Mouse (Mus musculus): ENCODE measurements at regions not wholly inside any gene's neighbourhood (a gene's known extent, or its start where the extent isn't known, plus 50 kb on each side); places are given as distances from the start of the nearest gene placed in this dataset.
A peak's percentile ranks its signal among the peaks of the same experiment; 100 is the strongest.
"Not testable (repeated sequence)": the region's sequence is repeated elsewhere in the genome, so short reads cannot be mapped to it uniquely, and the experiment has no call there.

DNA sequence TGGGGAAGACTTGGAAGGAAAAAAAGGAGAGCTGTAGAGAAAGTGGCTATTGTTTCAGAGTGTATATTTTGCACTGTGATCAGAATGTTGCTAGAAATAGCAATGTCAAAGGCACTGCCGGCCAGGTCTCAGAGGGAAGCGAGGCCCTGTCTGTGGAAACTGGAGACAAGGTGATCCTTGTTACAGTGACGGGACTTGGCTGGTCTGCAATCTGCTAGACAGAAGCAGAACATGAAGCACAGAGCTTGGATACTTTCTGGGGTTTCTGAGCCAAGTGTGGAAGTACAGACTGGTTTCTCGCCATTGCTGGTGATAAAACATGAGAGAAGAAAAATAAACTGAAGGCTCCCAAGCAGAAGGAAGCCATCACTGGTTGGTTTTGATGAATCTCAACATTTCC, 198.3 kb upstream of the Slc7a14 start:
- Histone ChIP-seq H3K9me3 (no peaks in the 10 kb centered on the region), H3K4me3 (no peak overlapping the region), H3K4me2 (replicated peaks) (no peak overlapping the region), H3K4me1 (no peaks in the 10 kb centered on the region), H3K36me3 (no peaks in the 10 kb centered on the region), H3K27me3 (no peaks in the 10 kb centered on the region), H3K27ac (no peak overlapping the region), H3K9ac (no peak overlapping the region)
- ATAC-seq (ENCODE audit: low FRiP score, low read depth): no peak
- WGBS: 74% methylated on average over 4 of the region's 4 CpGs

DNA sequence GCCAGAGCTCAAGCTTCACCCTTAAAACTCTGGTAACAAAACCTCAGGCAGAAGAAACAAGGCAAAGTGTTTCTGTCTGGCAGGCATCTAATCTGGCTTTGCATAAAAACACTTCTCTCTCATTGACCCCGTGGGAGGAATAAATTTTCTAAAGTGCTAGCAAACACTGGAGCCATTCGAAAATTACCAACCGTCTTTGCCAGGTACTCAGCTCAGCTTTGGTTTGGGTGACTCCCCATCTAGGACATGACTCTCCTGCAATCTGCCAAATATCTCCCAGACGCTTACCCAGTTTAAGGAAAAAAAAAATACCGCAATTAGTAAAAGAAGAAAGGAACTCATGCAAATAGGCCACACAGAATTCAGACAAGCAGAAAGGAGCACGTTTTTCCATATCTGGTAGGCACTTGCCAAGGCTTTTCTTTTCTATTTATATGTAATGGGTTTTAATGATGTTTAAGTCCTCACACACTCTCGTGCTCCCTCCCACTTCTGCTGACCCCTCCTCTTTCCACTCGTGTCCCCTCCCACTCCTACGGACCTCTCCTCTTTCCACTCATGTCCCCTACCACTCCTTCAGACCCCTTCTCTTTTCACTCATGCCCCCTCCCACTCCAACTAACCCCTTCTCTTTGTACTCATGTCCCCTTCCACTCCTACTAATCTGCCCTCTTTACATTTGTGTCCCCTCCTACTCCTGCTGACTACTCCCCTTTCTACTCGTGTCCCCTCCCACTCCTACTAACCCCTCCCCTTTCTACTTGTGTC, 189.2 kb upstream of the Slc7a14 start:
- 68% methylated on average over 10 of the region's 10 CpGs for WGBS
- H3K9me3 ChIP-seq: no peaks in the 10 kb centered on the region
- no peak overlapping the region for H3K4me3 ChIP-seq
- H3K4me1 ChIP-seq: no peaks in the 10 kb centered on the region
- H3K27me3 ChIP-seq: no peaks in the 10 kb centered on the region
- H3K27ac ChIP-seq: no peak overlapping the region
- no peak overlapping the region for H3K4me2 ChIP-seq (replicated peaks)
- H3K9ac ChIP-seq: no peak overlapping the region
- H3K36me3 ChIP-seq: no peaks in the 10 kb centered on the region
- 0 out of 2 replicates have a peak, but pooled peaks have one; percentile 36 for ATAC-seq (ENCODE audit: low FRiP score, low read depth)

DNA sequence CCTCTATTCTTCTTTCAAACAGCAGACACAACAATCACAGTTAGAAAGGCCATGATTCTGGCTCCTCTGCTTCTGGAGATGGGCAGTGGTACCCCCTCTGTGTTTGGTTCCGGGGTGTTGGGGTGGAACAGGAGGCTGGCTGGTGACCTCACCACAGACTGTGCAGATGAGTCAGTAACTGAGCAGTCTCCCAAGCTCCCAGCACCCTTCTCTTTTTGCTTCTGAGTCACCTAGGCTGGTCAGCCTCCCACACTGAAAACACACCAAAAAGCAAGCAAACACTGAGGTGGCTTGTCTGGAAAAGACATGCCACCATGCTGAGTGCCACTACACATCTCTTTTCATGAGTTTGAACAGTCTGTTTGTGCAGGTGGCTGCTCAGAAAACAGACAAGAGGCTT, 185.1 kb upstream of the Slc7a14 start:
- WGBS: 100% methylated on average over 1 of the region's 1 CpGs
- ATAC-seq (ENCODE audit: low FRiP score, low read depth): no peak

GRCm38 (mm10) chr3:31494706-31495105, 184.5 kb upstream of the Slc7a14 start:
- no peak overlapping the region for H3K27ac ChIP-seq
- no peak overlapping the region for H3K9ac ChIP-seq
- ATAC-seq (ENCODE audit: low FRiP score, low read depth): no peak
- H3K4me3 ChIP-seq: no peak overlapping the region
- no peaks in the 10 kb centered on the region for H3K4me1 ChIP-seq
- H3K27me3 ChIP-seq: no peaks in the 10 kb centered on the region
- H3K9me3 ChIP-seq: no peaks in the 10 kb centered on the region
- no peaks in the 10 kb centered on the region for H3K36me3 ChIP-seq
- no peak overlapping the region for H3K4me2 ChIP-seq (replicated peaks)
- WGBS: 94% methylated on average over 1 of the region's 1 CpGs

More for the DNA sequence above, 185.1 kb upstream of the Slc7a14 start:
- no peaks in the 10 kb centered on the region for H3K36me3 ChIP-seq
- no peak overlapping the region for H3K9ac ChIP-seq
- no peaks in the 10 kb centered on the region for H3K4me1 ChIP-seq
- no peak overlapping the region for H3K4me3 ChIP-seq
- no peaks in the 10 kb centered on the region for H3K9me3 ChIP-seq
- no peak overlapping the region for H3K27ac ChIP-seq
- H3K4me2 ChIP-seq (replicated peaks): no peak overlapping the region
- H3K27me3 ChIP-seq: no peaks in the 10 kb centered on the region

DNA sequence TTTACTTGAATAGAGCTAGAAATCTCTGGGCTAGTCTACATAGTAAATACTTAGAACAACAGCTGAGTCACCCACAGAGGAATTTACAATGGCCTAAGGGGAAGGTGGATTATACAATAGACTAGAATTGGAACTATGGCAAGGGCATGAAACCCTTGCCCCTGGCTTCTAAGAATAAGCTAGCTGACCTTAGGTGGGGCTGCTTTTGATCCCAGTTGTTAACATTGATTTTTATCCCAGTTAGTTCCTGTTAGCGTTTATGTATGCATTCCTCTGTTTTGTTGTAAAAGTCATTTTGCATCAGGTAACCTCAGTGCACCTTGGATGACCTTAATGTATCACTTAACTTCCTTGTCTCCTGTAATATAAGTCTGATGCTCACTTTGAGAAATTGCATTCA, 181.6 kb upstream of the Slc7a14 start:
- not testable (repeated sequence) for H3K4me2 ChIP-seq (replicated peaks); H3K4me1 ChIP-seq; ATAC-seq (ENCODE audit: low FRiP score, low read depth); H3K27me3 ChIP-seq; H3K4me3 ChIP-seq; H3K27ac ChIP-seq; H3K36me3 ChIP-seq; H3K9ac ChIP-seq; H3K9me3 ChIP-seq
- WGBS: 78% methylated on average over 1 of the region's 1 CpGs

DNA sequence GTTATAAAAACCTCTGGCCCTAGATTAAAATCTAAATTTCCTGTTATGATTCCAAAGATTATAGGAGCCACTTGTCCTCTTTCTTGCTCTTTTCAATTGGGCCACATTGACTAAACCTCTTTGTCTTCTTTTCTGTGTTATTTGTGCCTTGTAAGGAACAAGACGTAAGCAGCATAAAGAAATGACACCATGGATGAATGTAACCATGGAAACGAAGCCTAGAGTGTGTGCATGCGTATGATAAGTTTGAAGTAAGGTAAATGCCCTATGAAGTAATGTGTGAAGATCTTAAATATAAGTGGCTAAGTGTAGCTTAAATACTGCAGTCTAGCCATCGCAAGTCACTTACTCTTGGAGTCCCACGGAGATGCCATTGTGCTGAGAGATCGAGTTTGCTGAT, 177.4 kb upstream of the Slc7a14 start:
- no peak overlapping the region for H3K9ac ChIP-seq
- H3K36me3 ChIP-seq: no peaks in the 10 kb centered on the region
- H3K27me3 ChIP-seq: no peaks in the 10 kb centered on the region
- H3K4me1 ChIP-seq: no peaks in the 10 kb centered on the region
- no peak overlapping the region for H3K4me2 ChIP-seq (replicated peaks)
- H3K27ac ChIP-seq: no peak overlapping the region
- H3K9me3 ChIP-seq: no peaks in the 10 kb centered on the region
- ATAC-seq (ENCODE audit: low FRiP score, low read depth): no peak
- no peak overlapping the region for H3K4me3 ChIP-seq
- 88% methylated on average over 6 of the region's 6 CpGs for WGBS

DNA sequence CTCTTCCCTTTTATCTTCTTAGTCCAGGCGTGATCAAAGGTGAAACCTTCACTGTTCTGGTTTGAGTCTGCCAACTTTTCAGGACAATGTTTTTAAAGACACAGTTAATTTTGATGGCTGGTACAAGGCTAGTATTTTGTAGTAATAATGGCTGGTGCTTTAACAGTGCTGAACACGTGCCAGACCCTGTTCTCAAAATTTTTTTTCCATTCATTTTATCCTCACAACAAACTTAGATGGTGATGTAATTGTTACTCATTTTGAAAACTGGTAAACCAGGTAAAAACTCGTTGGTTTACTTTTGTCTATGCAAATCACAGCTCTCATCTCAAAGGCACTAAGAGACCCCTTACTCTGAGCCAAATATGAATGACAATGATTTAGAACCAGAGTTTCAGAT, 171.8 kb upstream of the Slc7a14 start:
- H3K9ac ChIP-seq: no peak overlapping the region
- WGBS: 52% methylated on average over 3 of the region's 3 CpGs
- no peaks in the 10 kb centered on the region for H3K4me1 ChIP-seq
- ATAC-seq (ENCODE audit: low FRiP score, low read depth): no peak
- H3K27me3 ChIP-seq: no peaks in the 10 kb centered on the region
- H3K4me3 ChIP-seq: no peak overlapping the region
- no peaks in the 10 kb centered on the region for H3K36me3 ChIP-seq
- H3K4me2 ChIP-seq (replicated peaks): no peak overlapping the region
- H3K9me3 ChIP-seq: no peaks in the 10 kb centered on the region
- H3K27ac ChIP-seq: no peak overlapping the region

DNA sequence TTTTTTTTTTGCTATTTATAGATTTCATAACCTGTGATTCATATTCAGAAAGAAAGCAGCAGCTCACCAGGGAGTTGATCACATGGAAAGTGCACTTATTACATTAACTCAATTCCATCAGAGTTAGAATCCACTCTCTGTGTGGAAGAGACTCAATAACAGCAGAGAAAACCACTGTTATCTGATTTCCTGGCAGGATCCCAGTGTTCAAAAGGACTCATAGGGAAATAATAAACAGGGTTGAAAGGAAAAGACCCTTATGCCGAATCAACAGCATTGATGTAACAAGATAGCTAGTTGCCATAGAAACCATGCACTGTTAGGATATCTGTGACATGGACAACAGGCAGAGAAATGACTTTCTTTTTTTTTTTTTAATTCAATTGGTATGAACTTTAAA, 157.7 kb upstream of the Slc7a14 start:
- no peaks in the 10 kb centered on the region for H3K9me3 ChIP-seq
- no peak overlapping the region for H3K27ac ChIP-seq
- 44% methylated on average over 1 of the region's 1 CpGs for WGBS
- no peak overlapping the region for H3K4me3 ChIP-seq
- no peaks in the 10 kb centered on the region for H3K36me3 ChIP-seq
- no peaks in the 10 kb centered on the region for H3K4me1 ChIP-seq
- no peaks in the 10 kb centered on the region for H3K27me3 ChIP-seq
- H3K9ac ChIP-seq: no peak overlapping the region
- no peak for ATAC-seq (ENCODE audit: low FRiP score, low read depth)
- H3K4me2 ChIP-seq (replicated peaks): no peak overlapping the region

- no peaks in the 10 kb centered on the region for H3K27me3 ChIP-seq
- no peak for ATAC-seq (ENCODE audit: low FRiP score, low read depth)
- whole genome bisulfite sequencing: 83% methylated on average over 4 of the region's 4 CpGs
- H3K9me3 ChIP-seq: no peaks in the 10 kb centered on the region
- H3K9ac ChIP-seq: no peak overlapping the region
- no peaks in the 10 kb centered on the region for H3K4me1 ChIP-seq
- no peak overlapping the region for H3K4me2 ChIP-seq (replicated peaks)
- H3K27ac ChIP-seq: no peak overlapping the region
- no peak overlapping the region for H3K4me3 ChIP-seq
- H3K36me3 ChIP-seq: no peaks in the 10 kb centered on the region
Observed at GRCm38 (mm10) chr3:31464260-31464659, 154.1 kb upstream of the Slc7a14 start.

DNA sequence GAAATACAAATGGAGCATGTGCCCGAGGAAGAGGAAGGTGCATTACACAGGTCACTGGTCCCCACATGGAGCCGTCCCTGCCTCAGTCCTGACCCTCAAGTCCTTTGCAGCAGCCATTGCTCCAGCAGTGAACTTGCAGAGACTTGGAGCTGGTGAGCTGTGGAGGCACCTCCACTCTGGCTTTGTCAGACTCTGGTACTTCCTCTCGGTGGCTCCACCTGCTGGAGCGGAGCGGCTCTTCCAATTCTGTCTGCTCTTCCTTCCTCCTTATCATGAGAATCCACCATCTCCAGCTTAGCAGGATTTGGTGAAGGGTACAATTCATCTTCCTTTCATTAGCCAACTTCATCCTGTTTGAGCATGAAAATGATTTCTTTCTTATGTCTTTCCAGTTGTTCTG, 149.3 kb upstream of the Slc7a14 start:
- 62% methylated on average over 5 of the region's 5 CpGs for WGBS
- no peaks in the 10 kb centered on the region for H3K9me3 ChIP-seq

GRCm38 (mm10) chr3:31457938-31458337, 147.8 kb upstream of the Slc7a14 start:
- no peaks in the 10 kb centered on the region for H3K9me3 ChIP-seq
- no peak overlapping the region for H3K4me3 ChIP-seq
- no peak overlapping the region for H3K27ac ChIP-seq
- ATAC-seq (ENCODE audit: low FRiP score, low read depth): no peak
- H3K4me1 ChIP-seq: no peaks in the 10 kb centered on the region
- no peaks in the 10 kb centered on the region for H3K27me3 ChIP-seq
- no peak overlapping the region for H3K4me2 ChIP-seq (replicated peaks)
- no peaks in the 10 kb centered on the region for H3K36me3 ChIP-seq
- 68% methylated on average over 4 of the region's 4 CpGs for WGBS
- no peak overlapping the region for H3K9ac ChIP-seq

More for the DNA sequence above, 149.3 kb upstream of the Slc7a14 start:
- no peaks in the 10 kb centered on the region for H3K27me3 ChIP-seq
- H3K27ac ChIP-seq: no peak overlapping the region
- no peaks in the 10 kb centered on the region for H3K36me3 ChIP-seq
- peak; percentile 44; the same call in 1 of the 2 replicates for ATAC-seq (ENCODE audit: low FRiP score, low read depth)
- H3K4me2 ChIP-seq (replicated peaks): no peak overlapping the region
- H3K9ac ChIP-seq: no peak overlapping the region
- H3K4me3 ChIP-seq: no peak overlapping the region
- H3K4me1 ChIP-seq: no peaks in the 10 kb centered on the region

DNA sequence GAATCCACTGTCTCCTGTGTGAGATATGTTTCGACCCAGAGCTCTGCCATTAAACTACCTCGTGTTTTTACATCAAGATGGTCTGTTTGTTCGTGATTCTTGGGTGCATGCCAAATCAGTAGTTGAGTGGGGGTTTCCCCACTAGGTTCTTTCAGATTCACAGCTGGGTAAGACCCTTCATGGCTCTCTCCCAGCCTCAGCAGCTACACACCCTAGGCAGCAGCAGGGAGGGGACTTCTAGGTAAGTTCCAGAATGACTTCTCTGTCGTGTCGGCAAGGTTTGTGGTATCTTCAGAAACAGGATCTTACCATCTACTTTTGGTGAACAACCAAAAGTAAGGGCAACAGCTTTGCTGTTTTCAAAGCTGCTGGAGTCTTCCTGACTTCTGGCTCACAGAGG, 144.9 kb upstream of the Slc7a14 start:
- H3K9me3 ChIP-seq: no peaks in the 10 kb centered on the region
- WGBS: 77% methylated on average over 5 of the region's 5 CpGs
- H3K36me3 ChIP-seq: no peaks in the 10 kb centered on the region
- H3K27ac ChIP-seq: no peak overlapping the region
- H3K4me1 ChIP-seq: no peaks in the 10 kb centered on the region
- H3K4me3 ChIP-seq: no peak overlapping the region
- H3K27me3 ChIP-seq: no peaks in the 10 kb centered on the region
- ATAC-seq (ENCODE audit: low FRiP score, low read depth): no peak
- no peak overlapping the region for H3K4me2 ChIP-seq (replicated peaks)
- no peak overlapping the region for H3K9ac ChIP-seq

GRCm38 (mm10) chr3:31444861-31445260, 134.7 kb upstream of the Slc7a14 start:
- Histone ChIP-seq H3K27ac (no peak overlapping the region), H3K4me3 (no peak overlapping the region), H3K9me3 (peaks cover 6% of the 10 kb centered on the region; the same call in 1 of the 2 replicates), H3K4me2 (replicated peaks) (no peak overlapping the region), H3K36me3 (no peaks in the 10 kb centered on the region), H3K9ac (no peak overlapping the region), H3K27me3 (no peaks in the 10 kb centered on the region), H3K4me1 (no peaks in the 10 kb centered on the region)
- no peak for ATAC-seq (ENCODE audit: low FRiP score, low read depth)
- WGBS: 83% methylated on average over 1 of the region's 1 CpGs

Measured in limb, embryonic 13.5 days (tissue).